Mouse (Mus musculus): Measurements from ENCODE around the gene Mbd3. TPM values are rescaled to one million over a fixed set of nuclear protein-coding genes. Genes with fewer than 3 reads are reported as not detected.

Mbd3 gene
- polyA plus RNA-seq, 1 experiment from 2014 or later, result 163 TPM

- Histone ChIP-seq H3K4me1 (replicated peaks; ENCODE audit: insufficient read depth, low read length) (no peaks in the 10 kb centered on the region; the same call in 1 of the 2 replicates), H3K27ac (no peak overlapping the region), H3K4me3 (replicated peaks; ENCODE audit: low read depth, low read length) (no peak overlapping the region), H3K36me3 (ENCODE audit: insufficient read depth, low read length) (no peaks in the 10 kb centered on the region), H3K9me3 (replicated peaks; ENCODE audit: low read length) (no peaks in the 10 kb centered on the region), H3K4me2 (ENCODE audit: low read length) (no peak overlapping the region), H3K27me3 (ENCODE audit: insufficient read depth, low read length) (no peaks in the 10 kb centered on the region), H3K9ac (ENCODE audit: low read depth, low read length) (no peak overlapping the region)
- DNase-seq (ENCODE audit: low spot score), result no peak
- no peak for ATAC-seq (replicated peaks; ENCODE audit: low FRiP score, low read depth)
- WGBS, result 63% methylated on average over 8 of the region's 8 CpGs
- no peak for TF ChIP-seq CTCF (IDR thresholded peaks at IDR 0.05; ENCODE audit: low read depth)
Measured at GRCm38 (mm10) chr10:80441598-80441997, 42.2 kb upstream of the Mbd3 start.

GRCm38 (mm10) chr10:80440031-80440430 is 40.7 kb upstream of the Mbd3 start:
- no peaks in the 10 kb centered on the region for H3K27me3 ChIP-seq (ENCODE audit: insufficient read depth, low read length)
- H3K4me2 ChIP-seq (ENCODE audit: low read length), result no peak overlapping the region
- no peak overlapping the region for H3K4me3 ChIP-seq (replicated peaks; ENCODE audit: low read depth, low read length)
- no peaks in the 10 kb centered on the region; the same call in 1 of the 2 replicates for H3K4me1 ChIP-seq (replicated peaks; ENCODE audit: insufficient read depth, low read length)
- no peak overlapping the region for H3K9ac ChIP-seq (ENCODE audit: low read depth, low read length)
- H3K9me3 ChIP-seq (replicated peaks; ENCODE audit: low read length), result no peaks in the 10 kb centered on the region
- no peaks in the 10 kb centered on the region for H3K36me3 ChIP-seq (ENCODE audit: insufficient read depth, low read length)
- H3K27ac ChIP-seq, result no peak overlapping the region
- DNase-seq (ENCODE audit: low spot score), result no peak
- TF ChIP-seq CTCF (IDR thresholded peaks at IDR 0.05; ENCODE audit: low read depth), result no peak
- no peak for ATAC-seq (replicated peaks; ENCODE audit: low FRiP score, low read depth)

- H3K36me3 ChIP-seq (ENCODE audit: insufficient read depth, low read length), result no peaks in the 10 kb centered on the region
- no peaks in the 10 kb centered on the region for H3K9me3 ChIP-seq (replicated peaks; ENCODE audit: low read length)
- H3K4me1 ChIP-seq (replicated peaks; ENCODE audit: insufficient read depth, low read length), result no peaks in the 10 kb centered on the region; the same call in 1 of the 2 replicates
- 30% methylated on average over 4 of the region's 4 CpGs for WGBS
- H3K27me3 ChIP-seq (ENCODE audit: insufficient read depth, low read length), result no peaks in the 10 kb centered on the region
- DNase-seq (ENCODE audit: low spot score), result no peak
- H3K4me3 ChIP-seq (replicated peaks; ENCODE audit: low read depth, low read length), result no peak overlapping the region
- H3K4me2 ChIP-seq (ENCODE audit: low read length), result no peak overlapping the region
- no peak overlapping the region for H3K9ac ChIP-seq (ENCODE audit: low read depth, low read length)
- ATAC-seq (replicated peaks; ENCODE audit: low FRiP score, low read depth), result no peak
- no peak for TF ChIP-seq CTCF (IDR thresholded peaks at IDR 0.05; ENCODE audit: low read depth)
- H3K27ac ChIP-seq, result no peak overlapping the region
Measured at GRCm38 (mm10) chr10:80437973-80438372, 38.6 kb upstream of the Mbd3 start.

GRCm38 (mm10) chr10:80436276-80436675 is 36.9 kb upstream of the Mbd3 start:
- H3K9me3 ChIP-seq (replicated peaks; ENCODE audit: low read length), result no peaks in the 10 kb centered on the region
- no peak for TF ChIP-seq CTCF (IDR thresholded peaks at IDR 0.05; ENCODE audit: low read depth)
- ATAC-seq (replicated peaks; ENCODE audit: low FRiP score, low read depth), result no peak
- H3K27ac ChIP-seq, result 0 out of 2 replicates have a peak overlapping the region, but pooled peaks have one; percentile 48
- H3K36me3 ChIP-seq (ENCODE audit: insufficient read depth, low read length), result no peaks in the 10 kb centered on the region
- no peak overlapping the region for H3K4me2 ChIP-seq (ENCODE audit: low read length)
- H3K9ac ChIP-seq (ENCODE audit: low read depth, low read length), result no peak overlapping the region
- H3K4me1 ChIP-seq (replicated peaks; ENCODE audit: insufficient read depth, low read length), result peaks cover 3% of the 10 kb centered on the region; the same call in 1 of the 2 replicates
- H3K4me3 ChIP-seq (replicated peaks; ENCODE audit: low read depth, low read length), result no peak overlapping the region
- H3K27me3 ChIP-seq (ENCODE audit: insufficient read depth, low read length), result no peaks in the 10 kb centered on the region
- peak; percentile 57 for DNase-seq (ENCODE audit: low spot score)
- 17% methylated on average over 9 of the region's 9 CpGs for WGBS

- DNase-seq (ENCODE audit: low spot score), result no peak
- H3K4me2 ChIP-seq (ENCODE audit: low read length), result no peak overlapping the region
Measured at GRCm38 (mm10) chr10:80435764-80436163, 36.4 kb upstream of the Mbd3 start.

GRCm38 (mm10) chr10:80434823-80435222 is 35.5 kb upstream of the Mbd3 start:
- no peak for ATAC-seq (replicated peaks; ENCODE audit: low FRiP score, low read depth)
- no peak overlapping the region for H3K4me2 ChIP-seq (ENCODE audit: low read length)

More at GRCm38 (mm10) chr10:80435764-80436163, 36.4 kb upstream of the Mbd3 start:
- WGBS, result 39% methylated on average over 7 of the region's 7 CpGs
- no peak for ATAC-seq (replicated peaks; ENCODE audit: low FRiP score, low read depth)
- H3K36me3 ChIP-seq (ENCODE audit: insufficient read depth, low read length), result no peaks in the 10 kb centered on the region
- no peaks in the 10 kb centered on the region for H3K9me3 ChIP-seq (replicated peaks; ENCODE audit: low read length)
- H3K9ac ChIP-seq (ENCODE audit: low read depth, low read length), result no peak overlapping the region
- TF ChIP-seq CTCF (IDR thresholded peaks at IDR 0.05; ENCODE audit: low read depth), result no peak
- H3K4me3 ChIP-seq (replicated peaks; ENCODE audit: low read depth, low read length), result no peak overlapping the region
- H3K27me3 ChIP-seq (ENCODE audit: insufficient read depth, low read length), result no peaks in the 10 kb centered on the region
- H3K4me1 ChIP-seq (replicated peaks; ENCODE audit: insufficient read depth, low read length), result peaks cover 8% of the 10 kb centered on the region; the same call in 1 of the 2 replicates
- peak overlapping the region; percentile 48; the same call in 1 of the 2 replicates for H3K27ac ChIP-seq

GRCm38 (mm10) chr10:80434233-80434592 is 34.9 kb upstream of the Mbd3 start:
- Histone ChIP-seq H3K4me1 (replicated peaks; ENCODE audit: insufficient read depth, low read length) (peaks cover 8% of the 10 kb centered on the region; the same call in 1 of the 2 replicates), H3K27me3 (ENCODE audit: insufficient read depth, low read length) (no peaks in the 10 kb centered on the region), H3K9ac (ENCODE audit: low read depth, low read length) (no peak overlapping the region), H3K27ac (no peak overlapping the region), H3K36me3 (ENCODE audit: insufficient read depth, low read length) (peaks cover 4% of the 10 kb centered on the region; the same call in 1 of the 2 replicates), H3K4me3 (replicated peaks; ENCODE audit: low read depth, low read length) (no peak overlapping the region; the same call in 1 of the 2 replicates), H3K9me3 (replicated peaks; ENCODE audit: low read length) (no peaks in the 10 kb centered on the region), H3K4me2 (ENCODE audit: low read length) (0 out of 2 replicates have a peak overlapping the region, but pooled peaks have one; percentile 85)
- WGBS, result 14% methylated on average over 8 of the region's 8 CpGs
- ATAC-seq (replicated peaks; ENCODE audit: low FRiP score, low read depth), result no peak
- TF ChIP-seq CTCF (IDR thresholded peaks at IDR 0.05; ENCODE audit: low read depth), result 0 out of 2 replicates have a peak, but pooled peaks have one; percentile 34
- DNase-seq (ENCODE audit: low spot score), result no peak

More at GRCm38 (mm10) chr10:80434823-80435222, 35.5 kb upstream of the Mbd3 start:
- Histone ChIP-seq H3K9ac (ENCODE audit: low read depth, low read length) (no peak overlapping the region), H3K27ac (no peak overlapping the region), H3K36me3 (ENCODE audit: insufficient read depth, low read length) (no peaks in the 10 kb centered on the region), H3K4me3 (replicated peaks; ENCODE audit: low read depth, low read length) (no peak overlapping the region), H3K9me3 (replicated peaks; ENCODE audit: low read length) (no peaks in the 10 kb centered on the region), H3K27me3 (ENCODE audit: insufficient read depth, low read length) (no peaks in the 10 kb centered on the region), H3K4me1 (replicated peaks; ENCODE audit: insufficient read depth, low read length) (peaks cover 8% of the 10 kb centered on the region; the same call in 1 of the 2 replicates)
- TF ChIP-seq CTCF (IDR thresholded peaks at IDR 0.05; ENCODE audit: low read depth), result no peak
- WGBS, result 84% methylated on average over 3 of the region's 3 CpGs
- no peak for DNase-seq (ENCODE audit: low spot score)
